Mouse (Mus musculus): ENCODE data around the gene Olfr1411. TPM values are rescaled to one million over a fixed set of nuclear protein-coding genes. Genes with fewer than 3 reads are reported as not detected.

Olfr1411 gene
- polyA plus RNA-seq, 1 experiment from 2014 or later, result not detected

- no peak overlapping the region for H3K4me3 ChIP-seq (ENCODE audit: low read depth, low read length)
- no peak overlapping the region for H3K4me2 ChIP-seq (ENCODE audit: low read length)
- H3K27me3 ChIP-seq (replicated peaks; ENCODE audit: control insufficient read depth, insufficient read depth, low read length), result no peaks in the 10 kb centered on the region
- no peaks in the 10 kb centered on the region for H3K9me3 ChIP-seq (replicated peaks; ENCODE audit: control insufficient read depth, low read length)
- WGBS, result 9% methylated on average over 1 of the region's 1 CpGs
- no peak overlapping the region for H3K27ac ChIP-seq (ENCODE audit: low read depth, low read length)
- H3K36me3 ChIP-seq (ENCODE audit: control insufficient read depth, insufficient read depth, low read length), result no peaks in the 10 kb centered on the region
- peak; percentile 71 for DNase-seq (ENCODE audit: low spot score)
- no peaks in the 10 kb centered on the region for H3K4me1 ChIP-seq (ENCODE audit: control insufficient read depth, insufficient read depth, low read length)
- H3K9ac ChIP-seq (ENCODE audit: low read length), result no peak overlapping the region
- 0 out of 2 replicates have a peak, but pooled peaks have one; percentile 23 for ATAC-seq
Observed at GRCm38 (mm10) chr1:92614516-92614915, 20.3 kb downstream of the Olfr1411 start.

- H3K9ac ChIP-seq (ENCODE audit: low read length), result no peak overlapping the region
Observed at GRCm38 (mm10) chr1:92616046-92616445, 21.8 kb downstream of the Olfr1411 start.

GRCm38 (mm10) chr1:92617488-92617887 is 23.3 kb downstream of the Olfr1411 start, which contains the start of gene Olfr12:
TSS of gene Olfr12 (plus strand) at chr1:92617788.
- no peak within 1 kb of the TSS for H3K9ac ChIP-seq (ENCODE audit: low read length)
- ATAC-seq, result no peak
- WGBS, result 76% methylated on average over 2 of the region's 2 CpGs

More at GRCm38 (mm10) chr1:92616046-92616445, 21.8 kb downstream of the Olfr1411 start:
- no peaks in the 10 kb centered on the region for H3K27me3 ChIP-seq (replicated peaks; ENCODE audit: control insufficient read depth, insufficient read depth, low read length)
- no peak overlapping the region for H3K27ac ChIP-seq (ENCODE audit: low read depth, low read length)
- H3K4me3 ChIP-seq (ENCODE audit: low read depth, low read length), result no peak overlapping the region
- no peaks in the 10 kb centered on the region for H3K4me1 ChIP-seq (ENCODE audit: control insufficient read depth, insufficient read depth, low read length)
- no peaks in the 10 kb centered on the region for H3K9me3 ChIP-seq (replicated peaks; ENCODE audit: control insufficient read depth, low read length)
- H3K4me2 ChIP-seq (ENCODE audit: low read length), result no peak overlapping the region
- 83% methylated on average over 1 of the region's 1 CpGs for WGBS
- ATAC-seq (no peak), DNase-seq (ENCODE audit: low spot score) (no peak)
- H3K36me3 ChIP-seq (ENCODE audit: control insufficient read depth, insufficient read depth, low read length), result no peaks in the 10 kb centered on the region

GRCm38 (mm10) chr1:92618360-92618759 is 24.1 kb downstream of the Olfr1411 start:
- Histone ChIP-seq H3K4me3 (ENCODE audit: low read depth, low read length) (no peak overlapping the region), H3K27me3 (replicated peaks; ENCODE audit: control insufficient read depth, insufficient read depth, low read length) (no peaks in the 10 kb centered on the region), H3K9me3 (replicated peaks; ENCODE audit: control insufficient read depth, low read length) (no peaks in the 10 kb centered on the region), H3K4me2 (ENCODE audit: low read length) (no peak overlapping the region), H3K9ac (ENCODE audit: low read length) (no peak overlapping the region), H3K4me1 (ENCODE audit: control insufficient read depth, insufficient read depth, low read length) (no peaks in the 10 kb centered on the region), H3K36me3 (ENCODE audit: control insufficient read depth, insufficient read depth, low read length) (no peaks in the 10 kb centered on the region), H3K27ac (ENCODE audit: low read depth, low read length) (no peak overlapping the region)
- 72% methylated on average over 4 of the region's 4 CpGs for WGBS
- DNase-seq (ENCODE audit: low spot score) (no peak), ATAC-seq (no peak)

More at GRCm38 (mm10) chr1:92617488-92617887, 23.3 kb downstream of the Olfr1411 start, which contains the start of gene Olfr12:
- no peaks in the 10 kb centered on the region for H3K9me3 ChIP-seq (replicated peaks; ENCODE audit: control insufficient read depth, low read length)
- H3K4me3 ChIP-seq (ENCODE audit: low read depth, low read length), result no peak within 1 kb of the TSS
- no peak within 1 kb of the TSS for H3K27ac ChIP-seq (ENCODE audit: low read depth, low read length)
- no peaks in the 10 kb centered on the region for H3K4me1 ChIP-seq (ENCODE audit: control insufficient read depth, insufficient read depth, low read length)
- no peak within 1 kb of the TSS for H3K4me2 ChIP-seq (ENCODE audit: low read length)
- H3K36me3 ChIP-seq (ENCODE audit: control insufficient read depth, insufficient read depth, low read length), result no peaks in the 10 kb centered on the region
- no peak for DNase-seq (ENCODE audit: low spot score)
- H3K27me3 ChIP-seq (replicated peaks; ENCODE audit: control insufficient read depth, insufficient read depth, low read length), result no peaks in the 10 kb centered on the region

GRCm38 (mm10) chr1:92628227-92628626 is 34.0 kb downstream of the Olfr1411 start:
- DNase-seq (ENCODE audit: low spot score) (peak; percentile 16), ATAC-seq (no peak)
- Histone ChIP-seq H3K36me3 (ENCODE audit: control insufficient read depth, insufficient read depth, low read length) (no peaks in the 10 kb centered on the region), H3K4me2 (ENCODE audit: low read length) (no peak overlapping the region), H3K27me3 (replicated peaks; ENCODE audit: control insufficient read depth, insufficient read depth, low read length) (no peaks in the 10 kb centered on the region), H3K4me3 (ENCODE audit: low read depth, low read length) (no peak overlapping the region), H3K27ac (ENCODE audit: low read depth, low read length) (no peak overlapping the region), H3K4me1 (ENCODE audit: control insufficient read depth, insufficient read depth, low read length) (no peaks in the 10 kb centered on the region), H3K9ac (ENCODE audit: low read length) (no peak overlapping the region), H3K9me3 (replicated peaks; ENCODE audit: control insufficient read depth, low read length) (no peaks in the 10 kb centered on the region)
- 76% methylated on average over 4 of the region's 4 CpGs for WGBS

GRCm38 (mm10) chr1:92632196-92632595 is 38.0 kb downstream of the Olfr1411 start:
- 60% methylated on average over 5 of the region's 5 CpGs for WGBS
- no peak overlapping the region for H3K4me2 ChIP-seq (ENCODE audit: low read length)
- peaks cover 20% of the 10 kb centered on the region for H3K36me3 ChIP-seq (ENCODE audit: control insufficient read depth, insufficient read depth, low read length)
- no peak overlapping the region for H3K27ac ChIP-seq (ENCODE audit: low read depth, low read length)
- H3K27me3 ChIP-seq (replicated peaks; ENCODE audit: control insufficient read depth, insufficient read depth, low read length), result no peaks in the 10 kb centered on the region
- ATAC-seq, result no peak
- no peak for DNase-seq (ENCODE audit: low spot score)
- H3K4me3 ChIP-seq (ENCODE audit: low read depth, low read length), result no peak overlapping the region
- no peaks in the 10 kb centered on the region for H3K4me1 ChIP-seq (ENCODE audit: control insufficient read depth, insufficient read depth, low read length)
- no peak overlapping the region for H3K9ac ChIP-seq (ENCODE audit: low read length)
- H3K9me3 ChIP-seq (replicated peaks; ENCODE audit: control insufficient read depth, low read length), result no peaks in the 10 kb centered on the region

- DNase-seq (ENCODE audit: low spot score) (no peak), ATAC-seq (no peak)
- Histone ChIP-seq H3K4me3 (ENCODE audit: low read depth, low read length) (no peak overlapping the region), H3K9ac (ENCODE audit: low read length) (no peak overlapping the region), H3K27me3 (replicated peaks; ENCODE audit: control insufficient read depth, insufficient read depth, low read length) (no peaks in the 10 kb centered on the region), H3K4me1 (ENCODE audit: control insufficient read depth, insufficient read depth, low read length) (no peaks in the 10 kb centered on the region), H3K36me3 (ENCODE audit: control insufficient read depth, insufficient read depth, low read length) (peaks cover 28% of the 10 kb centered on the region), H3K4me2 (ENCODE audit: low read length) (no peak overlapping the region), H3K9me3 (replicated peaks; ENCODE audit: control insufficient read depth, low read length) (no peaks in the 10 kb centered on the region), H3K27ac (ENCODE audit: low read depth, low read length) (no peak overlapping the region)
- 69% methylated on average over 6 of the region's 6 CpGs for WGBS
Observed at GRCm38 (mm10) chr1:92632948-92633347, 38.7 kb downstream of the Olfr1411 start.

- WGBS, result 86% methylated on average over 8 of the region's 8 CpGs
- no peak for DNase-seq (ENCODE audit: low spot score)
- Histone ChIP-seq H3K9me3 (replicated peaks; ENCODE audit: control insufficient read depth, low read length) (no peaks in the 10 kb centered on the region), H3K4me3 (ENCODE audit: low read depth, low read length) (no peak overlapping the region), H3K27ac (ENCODE audit: low read depth, low read length) (no peak overlapping the region), H3K36me3 (ENCODE audit: control insufficient read depth, insufficient read depth, low read length) (peaks cover 34% of the 10 kb centered on the region), H3K27me3 (replicated peaks; ENCODE audit: control insufficient read depth, insufficient read depth, low read length) (no peaks in the 10 kb centered on the region), H3K9ac (ENCODE audit: low read length) (no peak overlapping the region), H3K4me2 (ENCODE audit: low read length) (no peak overlapping the region), H3K4me1 (ENCODE audit: control insufficient read depth, insufficient read depth, low read length) (no peaks in the 10 kb centered on the region)
- ATAC-seq, result no peak
Observed at GRCm38 (mm10) chr1:92633726-92634125, 39.5 kb downstream of the Olfr1411 start.

GRCm38 (mm10) chr1:92634569-92634968 is 40.4 kb downstream of the Olfr1411 start:
- Histone ChIP-seq H3K4me2 (ENCODE audit: low read length) (no peak overlapping the region), H3K27ac (ENCODE audit: low read depth, low read length) (no peak overlapping the region), H3K4me1 (ENCODE audit: control insufficient read depth, insufficient read depth, low read length) (no peaks in the 10 kb centered on the region), H3K36me3 (ENCODE audit: control insufficient read depth, insufficient read depth, low read length) (peaks cover 43% of the 10 kb centered on the region), H3K4me3 (ENCODE audit: low read depth, low read length) (no peak overlapping the region), H3K9me3 (replicated peaks; ENCODE audit: control insufficient read depth, low read length) (no peaks in the 10 kb centered on the region), H3K27me3 (replicated peaks; ENCODE audit: control insufficient read depth, insufficient read depth, low read length) (no peaks in the 10 kb centered on the region), H3K9ac (ENCODE audit: low read length) (no peak overlapping the region)
- ATAC-seq (no peak), DNase-seq (ENCODE audit: low spot score) (no peak)
- 69% methylated on average over 1 of the region's 1 CpGs for WGBS

Data from forebrain, embryonic 14.5 days (tissue).